Comparison of ENCODE assay signal across 8 mouse cellular contexts in the genomic region with DNA sequence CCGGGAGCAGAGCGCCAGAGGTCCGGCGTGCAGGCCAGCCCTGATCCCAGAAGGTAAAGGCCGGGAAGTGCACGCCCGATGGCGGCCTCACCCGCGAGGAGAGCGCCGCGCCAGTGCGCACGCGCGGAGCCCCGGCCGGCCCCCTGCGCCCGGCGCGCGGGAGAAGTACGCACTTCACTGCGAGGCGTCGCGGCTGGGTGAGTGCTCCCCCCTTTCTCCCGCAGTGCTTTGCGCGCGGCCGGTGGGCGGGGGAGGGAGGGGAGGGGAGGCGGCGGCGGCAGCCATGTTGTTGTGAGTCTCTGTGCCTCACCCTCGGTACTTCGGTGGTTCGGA. TPM values are rescaled to one million over a fixed set of nuclear protein-coding genes. Genes with fewer than 3 reads are reported as not detected.
DNase-seq lines count a peak whose midpoint lies in the region; ATAC-seq and TF ChIP-seq lines count a peak whose summit lies in the region.

Gene Pum2, plus strand, starts transcription at position 161 of the 333 bp plus-strand sequence.

- TF ChIP-seq EP300 in liver, embryonic 14.5 days (IDR thresholded peaks at IDR 0.05; ENCODE audit: low read depth), result no peak
- TF ChIP-seq EP300 in stomach, postnatal 0 days (optimal IDR thresholded peaks at IDR 0.05), result no peak

- DNase-seq in c-Kit-negative CD71-positive TER-119-positive erythroid progenitor cells, embryonic 14.5 days (ENCODE audit: low read depth, low spot score), result peak; percentile 85
- DNase-seq in forebrain, embryonic 10.5 days (ENCODE audit: extremely low spot score, low spot score), result peak; percentile 94
- peak; percentile 92 to 97 for DNase-seq in kidney, postnatal 25 days
- peak; percentile 84 to 87 (median 86) for DNase-seq in liver, embryonic 14.5 days (ENCODE audit: low read depth in 3 of 3, low spot score in 3 of 3)
- peak; percentile 97 for DNase-seq in neural tube, embryonic 11.5 days (ENCODE audit: low spot score)
- peak; percentile 97 for DNase-seq in stomach, postnatal 0 days (ENCODE audit: low spot score)

- H3K27me3 ChIP-seq in forebrain, embryonic 10.5 days (ENCODE audit: poor library complexity, severe bottlenecking), result no peaks in the 10 kb centered on the region
- H3K27me3 ChIP-seq in heart, embryonic 15.5 days, result no peaks in the 10 kb centered on the region
- H3K27me3 ChIP-seq in liver, embryonic 14.5 days (ENCODE audit: control insufficient read depth, insufficient read depth, low read length), result no peaks in the 10 kb centered on the region
- no peaks in the 10 kb centered on the region for H3K27me3 ChIP-seq in neural tube, embryonic 11.5 days (ENCODE audit: control insufficient read depth, insufficient read depth, low read length)
- no peaks in the 10 kb centered on the region for H3K27me3 ChIP-seq in stomach, postnatal 0 days (ENCODE audit: control insufficient read depth, insufficient read depth, low read length)

- H3K9ac ChIP-seq in heart, embryonic 15.5 days, result peak within 1 kb of the TSS; percentile 100
- peak within 1 kb of the TSS; percentile 98 for H3K9ac ChIP-seq in liver, embryonic 14.5 days (replicated peaks)
- H3K9ac ChIP-seq in neural tube, embryonic 11.5 days (ENCODE audit: low read length), result peak within 1 kb of the TSS; percentile 99
- H3K9ac ChIP-seq in stomach, postnatal 0 days (ENCODE audit: low read length), result peak within 1 kb of the TSS; percentile 100

- H3K4me2 ChIP-seq in heart, embryonic 15.5 days, result peak within 1 kb of the TSS; percentile 66
- peak within 1 kb of the TSS; percentile 95 for H3K4me2 ChIP-seq in liver, embryonic 14.5 days (ENCODE audit: low read depth)
- peak within 1 kb of the TSS; percentile 49 for H3K4me2 ChIP-seq in neural tube, embryonic 11.5 days (ENCODE audit: low read depth)
- H3K4me2 ChIP-seq in stomach, postnatal 0 days (replicated peaks; ENCODE audit: low read depth), result peak within 1 kb of the TSS; percentile 59

- peak within 1 kb of the TSS; percentile 93 for H3K4me3 ChIP-seq in forebrain, embryonic 10.5 days
- H3K4me3 ChIP-seq in heart, embryonic 15.5 days, result peak within 1 kb of the TSS; percentile 97
- peak within 1 kb of the TSS; percentile 92 to 100 for H3K4me3 ChIP-seq in liver, embryonic 14.5 days (ENCODE audit: insufficient read depth in 1 of 2, low read depth in 2 of 2, low read length in 2 of 2)
- peak within 1 kb of the TSS; percentile 91 for H3K4me3 ChIP-seq in neural tube, embryonic 11.5 days (ENCODE audit: low read depth, low read length)
- H3K4me3 ChIP-seq in stomach, postnatal 0 days (ENCODE audit: low read depth, low read length), result peak within 1 kb of the TSS; percentile 92

- H3K4me1 ChIP-seq in forebrain, embryonic 10.5 days, result peaks cover 23% of the 10 kb centered on the region
- peaks cover 29% of the 10 kb centered on the region for H3K4me1 ChIP-seq in heart, embryonic 15.5 days (replicated peaks)
- peaks cover 16 to 18% of the 10 kb centered on the region in 2 experiments for H3K4me1 ChIP-seq in liver, embryonic 14.5 days (replicated peaks; ENCODE audit: control insufficient read depth in 2 of 2, insufficient read depth in 2 of 2, low read length in 1 of 2)
- peaks cover 9% of the 10 kb centered on the region for H3K4me1 ChIP-seq in neural tube, embryonic 11.5 days (ENCODE audit: control insufficient read depth, insufficient read depth, low read length)
- H3K4me1 ChIP-seq in stomach, postnatal 0 days (replicated peaks; ENCODE audit: control insufficient read depth, insufficient read depth), result no peaks in the 10 kb centered on the region

- peaks cover 9% of the 10 kb centered on the region; the same call in 1 of the 2 replicates for H3K9me3 ChIP-seq in forebrain, embryonic 10.5 days
- H3K9me3 ChIP-seq in heart, embryonic 15.5 days (replicated peaks), result no peaks in the 10 kb centered on the region
- H3K9me3 ChIP-seq in liver, embryonic 14.5 days (ENCODE audit: control insufficient read depth, low read length), result no peaks in the 10 kb centered on the region
- no peaks in the 10 kb centered on the region for H3K9me3 ChIP-seq in neural tube, embryonic 11.5 days (ENCODE audit: control insufficient read depth, low read length)
- no peaks in the 10 kb centered on the region for H3K9me3 ChIP-seq in stomach, postnatal 0 days (ENCODE audit: control insufficient read depth, low read length)

- 0% methylated on average over 29 of the region's 41 CpGs for WGBS in forebrain, embryonic 10.5 days
- WGBS in heart, embryonic 15.5 days, result under 1% methylated on average over 32 of the region's 41 CpGs
- WGBS in liver, embryonic 14.5 days (ENCODE audit: insufficient replicate concordance), result under 1% methylated on average over 30 of the region's 41 CpGs
- 0% methylated on average over 25 of the region's 41 CpGs for WGBS in neural tube, embryonic 11.5 days
- WGBS in stomach, postnatal 0 days, result under 1% methylated on average over 24 of the region's 41 CpGs

- H3K36me3 ChIP-seq in forebrain, embryonic 10.5 days (replicated peaks), result peaks cover 15% of the 10 kb centered on the region
- no peaks in the 10 kb centered on the region for H3K36me3 ChIP-seq in heart, embryonic 15.5 days
- no peaks in the 10 kb centered on the region for H3K36me3 ChIP-seq in liver, embryonic 14.5 days (replicated peaks; ENCODE audit: control insufficient read depth, insufficient read depth, low read depth)
- no peaks in the 10 kb centered on the region for H3K36me3 ChIP-seq in neural tube, embryonic 11.5 days (ENCODE audit: control insufficient read depth, insufficient read depth, low read length)
- H3K36me3 ChIP-seq in stomach, postnatal 0 days (ENCODE audit: control insufficient read depth, insufficient read depth, low read length), result no peaks in the 10 kb centered on the region

- H3K27ac ChIP-seq in forebrain, embryonic 10.5 days, result peak within 1 kb of the TSS; percentile 100
- H3K27ac ChIP-seq in heart, embryonic 15.5 days, result peak within 1 kb of the TSS; percentile 97
- H3K27ac ChIP-seq in liver, embryonic 14.5 days, result peak within 1 kb of the TSS; percentile 86
- H3K27ac ChIP-seq in neural tube, embryonic 11.5 days (ENCODE audit: low read depth, low read length), result peak within 1 kb of the TSS; percentile 99
- H3K27ac ChIP-seq in stomach, postnatal 0 days (replicated peaks), result peak within 1 kb of the TSS; percentile 99

- ATAC-seq in CD4-positive, CD25-positive, alpha-beta regulatory T cell, adult 4 months, result peak; percentile 85
- ATAC-seq in heart, embryonic 15.5 days (replicated peaks; ENCODE audit: insufficient number of reproducible peaks, insufficient read depth, low FRiP score, low read depth), result peak; percentile 97
- peak; percentile 97 for ATAC-seq in liver, embryonic 14.5 days (ENCODE audit: insufficient read depth)
- peak; percentile 95 for ATAC-seq in neural tube, embryonic 11.5 days (ENCODE audit: insufficient read depth, low FRiP score, low TSS enrichment)
- ATAC-seq in stomach, postnatal 0 days (ENCODE audit: low FRiP score, low TSS enrichment), result peak; percentile 98

- TF ChIP-seq CTCF in liver, embryonic 14.5 days (IDR thresholded peaks at IDR 0.05; ENCODE audit: low read depth), result no peak
- 0 out of 2 replicates have a peak, but pooled peaks have one; percentile 12 for TF ChIP-seq CTCF in stomach, postnatal 0 days (IDR thresholded peaks at IDR 0.05; ENCODE audit: low read depth)

RNA-seq across cellular contexts. Expression of gene Pum2, which starts in this region (rescaled TPM):
- 10 to 100 TPM; 66.0 to 67.0 TPM for polyA plus RNA-seq in CD4-positive, CD25-positive, alpha-beta regulatory T cell, adult 4 months (2017; shearing (Covaris generic))
- polyA plus RNA-seq in forebrain, embryonic 10.5 days (2016; fragmentation: Nextera tagmentation; extraction: Ambion mirVana), result 76.2 and 80.0 TPM in 2 replicates
- polyA plus RNA-seq in heart, embryonic 15.5 days (2015; fragmentation: Nextera tagmentation; extraction: Ambion mirVana), result 24.4 and 25.4 TPM in 2 replicates
- polyA plus RNA-seq in liver, embryonic 14.5 days (2012; rRNA removed), result 17.3 and 20.6 TPM in 2 replicates
- polyA plus RNA-seq in liver, embryonic 14.5 days (2014; fragmentation: Nextera tagmentation; extraction: Ambion mirVana), result 18.4 and 20.8 TPM in 2 replicates
- 67.6 and 68.7 TPM in 2 replicates for polyA plus RNA-seq in neural tube, embryonic 11.5 days (2014; fragmentation: Nextera tagmentation; extraction: Ambion mirVana)
- polyA plus RNA-seq in stomach, postnatal 0 days (2015; fragmentation: Nextera tagmentation; extraction: Ambion mirVana), result 22.6 and 23.8 TPM in 2 replicates

Comparison
In these comparisons a context has a peak if more than half of its experiments do, and no peak if none do; other contexts are left out.
1. Peak in every context shown above with its lines: DNase-seq, ATAC-seq, H3K4me3 ChIP-seq and H3K27ac ChIP-seq.